Mouse (Mus musculus) brain, embryonic 14.5 days (tissue): ENCODE data around the gene Tubg2. TPM values are rescaled to one million over a fixed set of nuclear protein-coding genes. Genes with fewer than 3 reads are reported as not detected.

ENCODE experiments used
- DNase-seq: peaks from one replicate; pipeline ENCODE4 v3.0.0-alpha.2; 2011; ENCODE audit warnings: low read depth
- CTCF ChIP-seq: fragments of 200-500 bp; IDR thresholded peaks from 2 replicates; pipeline ENCODE4 v1.5.1; 2012; ENCODE audit warnings: inconsistent platforms, mild to moderate bottlenecking, moderate library complexity, borderline replicate concordance; ENCODE audit not compliant: insufficient read depth, insufficient read length; ENCODE audit errors: extremely low read depth
- POLR2A ChIP-seq: fragments of 200-500 bp; IDR thresholded peaks from 2 replicates; pipeline ENCODE4 v1.6.1; 2012; ENCODE audit warnings: mild to moderate bottlenecking, inconsistent platforms, borderline replicate concordance; ENCODE audit not compliant: poor library complexity, insufficient read depth, insufficient read length, severe bottlenecking; ENCODE audit errors: extremely low read depth
- polyA plus RNA-seq: library from polyadenylated mRNA; depleted of rRNA; stranded (reverse); fragments of >200 nt; gene quantifications from 2 replicates; pipeline ENCODE4 v1.2.3, GENCODE M21; 2012

Tubg2 gene
- polyA plus RNA-seq, 1 experiment, result 30.7 TPM

- no peak for TF ChIP-seq CTCF
- TF ChIP-seq POLR2A, result peak; percentile 24; the same call in 1 of the 2 replicates
- DNase-seq, result peak; percentile 93
Observed at GRCm38 (mm10) chr11:101171721-101172433, 16.2 kb downstream of the Tubg2 start.

GRCm38 (mm10) chr11:101172434-101172815 lies 16.7 kb downstream of the Tubg2 start:
- no peak for DNase-seq
- TF ChIP-seq POLR2A (no peak), CTCF (no peak)

DNA sequence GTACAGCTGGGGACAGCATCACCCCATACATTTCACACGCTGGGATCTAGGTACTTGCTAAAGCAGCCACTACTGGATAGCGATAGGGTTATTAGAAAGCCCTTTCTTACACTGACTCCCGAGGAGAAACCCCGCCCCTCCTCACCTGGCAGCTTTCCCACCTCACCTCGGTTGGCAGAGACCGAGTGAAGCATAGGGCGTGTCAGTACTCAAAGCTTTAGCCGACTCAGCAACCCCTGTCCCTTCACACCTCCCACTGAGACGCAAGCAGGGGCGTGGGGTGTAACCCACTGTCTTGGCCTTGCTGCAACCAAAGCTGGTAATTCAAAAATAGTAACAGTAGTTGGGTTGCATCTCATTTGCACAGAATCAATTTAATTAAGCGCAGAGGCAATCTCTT lies 17.4 kb downstream of the Tubg2 start:
- no peak for DNase-seq
- no peak for TF ChIP-seq CTCF
- no peak for TF ChIP-seq POLR2A

DNA sequence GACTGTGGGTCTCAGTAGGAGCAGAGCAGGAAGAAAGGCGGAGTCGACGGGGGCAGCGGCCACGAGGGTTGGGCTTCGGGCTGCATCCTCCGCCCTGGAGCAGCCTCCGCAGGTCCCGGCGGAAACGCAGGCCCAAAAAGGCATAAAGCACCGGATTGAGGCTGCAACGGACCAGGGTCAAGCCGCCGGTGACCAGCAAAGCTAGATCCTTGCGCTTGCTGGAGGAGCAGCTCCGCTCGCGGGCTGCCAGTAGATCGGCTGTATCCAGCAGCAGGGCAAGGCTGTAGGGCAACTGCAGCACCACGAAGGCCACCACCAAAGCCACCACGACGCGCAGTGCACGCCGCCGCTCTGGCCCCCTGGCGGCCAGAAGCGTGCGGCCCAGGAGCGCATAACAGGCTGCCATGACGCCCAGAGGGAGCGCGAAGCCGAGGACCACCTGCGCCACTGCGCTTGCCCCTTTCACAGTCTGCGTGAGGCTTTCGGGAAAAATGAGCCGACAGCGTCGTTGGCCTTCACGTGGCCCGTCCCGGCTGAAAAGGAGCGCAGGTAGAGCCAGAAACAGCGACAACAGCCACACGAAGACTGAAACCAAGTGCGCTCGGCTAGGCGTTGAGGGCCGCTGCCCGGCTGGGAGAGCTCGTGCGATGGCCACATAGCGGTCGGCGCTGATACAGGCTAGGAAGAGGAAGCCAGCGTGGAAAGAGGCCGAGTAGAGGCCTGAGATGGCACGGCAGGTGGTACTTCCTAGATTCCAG lies 18.1 kb downstream of the Tubg2 start:
- TF ChIP-seq CTCF (peak; percentile 91), POLR2A (no peak)
- DNase-seq, result peak; percentile 89

GRCm38 (mm10) chr11:101174389-101174745 lies 18.7 kb downstream of the Tubg2 start:
- DNase-seq, result no peak
- TF ChIP-seq CTCF (no peak), POLR2A (no peak)

DNA sequence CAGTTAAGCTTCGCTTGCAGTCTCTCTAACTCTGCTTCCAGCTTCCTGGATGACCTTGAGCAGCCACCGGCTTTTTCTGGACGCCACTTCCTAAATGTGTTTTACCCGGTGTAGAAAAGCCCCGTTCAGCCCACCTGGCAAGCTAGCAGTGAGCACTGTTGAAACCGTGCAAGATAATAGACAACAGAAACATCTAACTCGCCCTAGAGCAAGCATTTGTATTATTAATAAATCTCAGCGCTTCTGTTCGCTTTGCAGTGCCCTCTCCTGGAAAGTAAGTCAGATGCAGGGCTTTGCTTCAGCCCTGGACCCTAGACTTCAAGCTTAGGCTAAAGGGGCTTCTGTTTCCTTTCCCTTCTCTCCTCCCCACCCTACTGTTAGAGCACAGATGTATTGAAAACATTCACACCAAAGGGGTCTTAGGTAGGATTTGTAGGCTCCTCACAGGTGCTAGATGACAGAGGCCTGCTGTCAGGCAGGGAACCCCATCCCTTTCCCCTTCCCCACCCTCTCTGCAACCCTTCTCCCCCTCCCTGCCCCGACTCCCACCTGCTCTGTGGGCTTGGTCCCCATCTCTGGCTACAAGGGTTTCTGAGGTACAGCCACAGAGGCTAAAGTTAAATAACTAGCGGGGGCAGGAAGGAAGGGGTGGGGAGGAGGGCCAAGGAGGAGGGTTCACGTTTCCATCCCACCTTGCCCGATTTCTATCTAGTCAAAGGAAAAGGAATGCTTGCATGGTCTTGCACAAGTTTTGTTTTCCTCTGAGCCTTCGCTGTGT lies 19.3 kb downstream of the Tubg2 start, which contains the start of gene Ccr10:
Gene Ccr10 (minus strand): TSS at position 593 of the 778 bp plus-strand sequence.
- TF ChIP-seq POLR2A, result no peak
- peak; percentile 53; the same call in 1 of the 2 replicates for TF ChIP-seq CTCF
- peak; percentile 68 for DNase-seq

- TF ChIP-seq CTCF, result no peak
- TF ChIP-seq POLR2A, result no peak
- peak; percentile 59 for DNase-seq
Observed at GRCm38 (mm10) chr11:101175636-101176116, 20.0 kb downstream of the Tubg2 start.

GRCm38 (mm10) chr11:101176117-101176691 lies 20.5 kb downstream of the Tubg2 start:
- peak; percentile 34; the same call in 1 of the 2 replicates for TF ChIP-seq CTCF
- TF ChIP-seq POLR2A, result no peak

GRCm38 (mm10) chr11:101176933-101177773 lies 21.4 kb downstream of the Tubg2 start:
- DNase-seq, result peak; percentile 65
- TF ChIP-seq CTCF (peak; percentile 61; the same call in 1 of the 2 replicates), POLR2A (no peak)

More at GRCm38 (mm10) chr11:101176117-101176691, 20.5 kb downstream of the Tubg2 start:
- peak; percentile 51 for DNase-seq

- no peak for DNase-seq
- TF ChIP-seq CTCF (no peak), POLR2A (no peak)
Observed at GRCm38 (mm10) chr11:101178061-101179058, 22.7 kb downstream of the Tubg2 start.
